Mouse (Mus musculus) kidney, adult 2 months (tissue): Measurements from ENCODE around the gene Gm7694. TPM values are rescaled to one million over a fixed set of nuclear protein-coding genes. Genes with fewer than 3 reads are reported as not detected.

Experiments
- DNase-seq: peaks from one replicate; pipeline ENCODE4 v3.0.0; 2021
- H3K27ac ChIP-seq: fragments of 200-500 bp; 2 replicates; pipeline ENCODE4 v1.5.1; 2012; ENCODE audit warnings: low read depth, low read length, control low read depth, inconsistent platforms; ENCODE audit not compliant: insufficient read depth
- H3K27me3 ChIP-seq: fragments of 200-500 bp; replicated peaks from 2 replicates; pipeline ENCODE4 v1.6.1; 2012; ENCODE audit warnings: mild to moderate bottlenecking, moderate library complexity, low read length, inconsistent platforms; ENCODE audit not compliant: control insufficient read depth, insufficient read depth
- H3K36me3 ChIP-seq: fragments of 200-500 bp; 2 replicates; pipeline ENCODE4 v1.6.1; 2012; ENCODE audit warnings: mild to moderate bottlenecking, moderate library complexity, low read length, inconsistent platforms; ENCODE audit not compliant: control insufficient read depth, insufficient read depth
- H3K4me1 ChIP-seq: fragments of 200-500 bp; 2 replicates; pipeline ENCODE4 v1.6.1; 2011; ENCODE audit warnings: low read length; ENCODE audit not compliant: control insufficient read depth, insufficient read depth
- H3K4me3 ChIP-seq: fragments of 200-500 bp; 2 replicates; pipeline ENCODE4 v1.5.1; 2011; ENCODE audit warnings: mild to moderate bottlenecking, low read depth, low read length, control low read depth; ENCODE audit not compliant: insufficient read depth
- CTCF ChIP-seq: fragments of 200-500 bp; conservative IDR thresholded peaks from 2 replicates; pipeline ENCODE4 v1.5.1; 2011; ENCODE audit warnings: low read depth, mild to moderate bottlenecking, control low read depth, low read length, moderate library complexity, mixed read lengths; ENCODE audit not compliant: insufficient read depth, insufficient read length
- POLR2A ChIP-seq: fragments of 200-500 bp; IDR thresholded peaks from one replicate; pipeline ENCODE4 v1.6.1; 2011; ENCODE audit warnings: low read depth, low read length, control low read depth
- WGBS: fragments of 180-500 bp; shearing (Covaris S2); methylation state at CpG from one replicate; pipeline ENCODE4 v1.1.7; 2018; 5-methylcytosine and 5-hydroxymethylcytosine counted together
- polyA plus RNA-seq: library from polyadenylated mRNA; depleted of rRNA; stranded (reverse); fragments of >200 nt; gene quantifications from 2 replicates; pipeline ENCODE4 v1.2.3, GENCODE M21; 2012

Gm7694 gene
- polyA plus RNA-seq, 1 experiment = 14.5 TPM

GRCm38 (mm10) chr1:170331926-170332325 lies 25.8 kb upstream of the Gm7694 start:
- Histone ChIP-seq H3K4me3 (no peak overlapping the region), H3K27me3 (no peaks in the 10 kb centered on the region), H3K27ac (no peak overlapping the region), H3K4me1 (no peaks in the 10 kb centered on the region; the same call in 1 of the 2 replicates), H3K36me3 (no peaks in the 10 kb centered on the region)
- WGBS = 78% methylated on average over 6 of the region's 6 CpGs
- DNase-seq = no peak
- TF ChIP-seq POLR2A = no peak
- no peak for TF ChIP-seq CTCF

GRCm38 (mm10) chr1:170325277-170325676 lies 19.1 kb upstream of the Gm7694 start:
- WGBS = 84% methylated on average over 4 of the region's 4 CpGs
- Histone ChIP-seq H3K4me1 (no peaks in the 10 kb centered on the region), H3K4me3 (no peak overlapping the region), H3K27ac (no peak overlapping the region), H3K36me3 (no peaks in the 10 kb centered on the region), H3K27me3 (no peaks in the 10 kb centered on the region)
- no peak for TF ChIP-seq POLR2A
- TF ChIP-seq CTCF = no peak
- DNase-seq = no peak

GRCm38 (mm10) chr1:170324312-170324711 lies 18.2 kb upstream of the Gm7694 start:
- Histone ChIP-seq H3K36me3 (0 out of 2 replicates have a peak, but pooled peaks cover 2% of the 10 kb centered on the region), H3K4me1 (no peaks in the 10 kb centered on the region), H3K4me3 (no peak overlapping the region), H3K27me3 (no peaks in the 10 kb centered on the region), H3K27ac (no peak overlapping the region)
- DNase-seq = no peak
- no peak for TF ChIP-seq CTCF
- TF ChIP-seq POLR2A = no peak
- WGBS = 97% methylated on average over 1 of the region's 1 CpGs

- no peaks in the 10 kb centered on the region for H3K27me3 ChIP-seq
- WGBS = 93% methylated on average over 10 of the region's 10 CpGs
- no peak overlapping the region for H3K4me3 ChIP-seq
- no peaks in the 10 kb centered on the region for H3K4me1 ChIP-seq
- 0 out of 2 replicates have a peak, but pooled peaks cover 2% of the 10 kb centered on the region for H3K36me3 ChIP-seq
- TF ChIP-seq POLR2A = no peak
- no peak for TF ChIP-seq CTCF
- no peak for DNase-seq
- H3K27ac ChIP-seq = no peak overlapping the region
These were observed 16.9 kb upstream of the Gm7694 start for GRCm38 (mm10) chr1:170323001-170323400.

GRCm38 (mm10) chr1:170322046-170322445 lies 15.9 kb upstream of the Gm7694 start:
- H3K4me1 ChIP-seq = no peaks in the 10 kb centered on the region
- WGBS = 70% methylated on average over 2 of the region's 2 CpGs
- DNase-seq = no peak
- 0 out of 2 replicates have a peak, but pooled peaks cover 2% of the 10 kb centered on the region for H3K36me3 ChIP-seq
- TF ChIP-seq CTCF = no peak
- TF ChIP-seq POLR2A = no peak
- H3K27me3 ChIP-seq = no peaks in the 10 kb centered on the region
- H3K4me3 ChIP-seq = no peak overlapping the region
- H3K27ac ChIP-seq = no peak overlapping the region

GRCm38 (mm10) chr1:170311431-170311830 lies 5.3 kb upstream of the Gm7694 start:
- Histone ChIP-seq H3K27ac (no peak overlapping the region), H3K36me3 (no peaks in the 10 kb centered on the region), H3K4me1 (no peaks in the 10 kb centered on the region), H3K27me3 (no peaks in the 10 kb centered on the region), H3K4me3 (no peak overlapping the region)
- WGBS = 88% methylated on average over 6 of the region's 6 CpGs
- DNase-seq = no peak
- no peak for TF ChIP-seq POLR2A
- no peak for TF ChIP-seq CTCF

GRCm38 (mm10) chr1:170308503-170308902 lies 2.4 kb upstream of the Gm7694 start, which contains the start of gene Spata46:
Gene Spata46 (plus strand): TSS chr1:170308803.
- Histone ChIP-seq H3K4me1 (no peaks in the 10 kb centered on the region), H3K4me3 (no peak within 1 kb of the TSS), H3K27me3 (no peaks in the 10 kb centered on the region), H3K27ac (no peak within 1 kb of the TSS), H3K36me3 (no peaks in the 10 kb centered on the region)
- 84% methylated on average over 4 of the region's 4 CpGs for WGBS
- no peak for TF ChIP-seq CTCF
- TF ChIP-seq POLR2A = no peak
- no peak for DNase-seq
